In the genomic region with DNA sequence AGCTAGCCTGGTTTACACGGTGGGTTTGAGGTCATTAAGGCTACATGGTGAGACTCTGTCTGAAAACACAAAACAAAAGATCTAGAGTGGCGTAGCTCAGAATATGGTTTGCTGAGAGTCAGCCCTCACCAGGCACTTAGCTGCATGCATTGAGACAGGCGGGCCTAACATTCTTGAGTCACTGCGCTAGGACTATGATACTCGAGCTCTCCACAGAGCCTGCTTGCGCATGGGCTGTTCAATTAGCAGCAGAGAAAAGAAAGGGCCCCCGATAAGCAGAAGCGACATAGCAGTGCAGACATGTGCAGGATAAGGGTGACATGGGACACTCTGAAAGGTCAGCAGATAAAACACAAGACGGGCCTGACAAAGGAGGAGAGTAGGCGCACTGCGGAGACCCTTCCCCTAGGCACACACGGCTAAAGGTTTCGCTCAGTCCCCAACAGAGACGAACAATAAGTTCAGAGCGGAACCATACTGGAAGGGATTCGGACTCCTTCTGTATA, we compare ENCODE assay signal across 8 mouse cellular contexts.
A peak's percentile ranks its signal among the peaks of the same experiment; 100 is the strongest.
DNase-seq lines count a peak whose midpoint lies in the region; ATAC-seq and TF ChIP-seq lines count a peak whose summit lies in the region.
"Had no signal": no experiment of that assay in that cellular context is flagged by ENCODE, and none has a peak within 500 bp of the region (broad histone marks: within the 10 kb centered on the region; RNA-seq: fewer than 3 reads in every experiment).

No protein-coding gene starts in this region.

- H3K4me1 ChIP-seq in stomach, embryonic 14.5 days (ENCODE audit: control insufficient read depth, insufficient read depth, low read length): no peaks in the 10 kb centered on the region
- no peaks in the 10 kb centered on the region for H3K4me1 ChIP-seq in stomach, postnatal 0 days (replicated peaks; ENCODE audit: control insufficient read depth, insufficient read depth)
- 0 out of 2 replicates have a peak, but pooled peaks cover 8% of the 10 kb centered on the region for H3K4me1 ChIP-seq in forebrain, embryonic 14.5 days (ENCODE audit: control insufficient read depth, insufficient read depth, low read length)
- H3K4me1 ChIP-seq in limb, embryonic 12.5 days (replicated peaks): 0 out of 2 replicates have a peak, but pooled peaks cover 10% of the 10 kb centered on the region

- TF ChIP-seq EP300 in stomach, postnatal 0 days (optimal IDR thresholded peaks at IDR 0.05): no peak

- WGBS in stomach, embryonic 14.5 days: 51% methylated on average over 16 of the region's 16 CpGs
- 44% methylated on average over 16 of the region's 16 CpGs for WGBS in stomach, postnatal 0 days
- 5% methylated on average over 16 of the region's 16 CpGs for WGBS in forebrain, embryonic 14.5 days
- 61% methylated on average over 16 of the region's 16 CpGs for WGBS in limb, embryonic 12.5 days

- no peaks in the 10 kb centered on the region for H3K27me3 ChIP-seq in stomach, embryonic 14.5 days (ENCODE audit: control insufficient read depth, insufficient read depth, low read length)
- no peaks in the 10 kb centered on the region for H3K27me3 ChIP-seq in stomach, postnatal 0 days (ENCODE audit: control insufficient read depth, insufficient read depth, low read length)
- no peaks in the 10 kb centered on the region for H3K27me3 ChIP-seq in forebrain, embryonic 14.5 days (replicated peaks; ENCODE audit: control insufficient read depth, insufficient read depth, low read length)
- no peaks in the 10 kb centered on the region for H3K27me3 ChIP-seq in limb, embryonic 12.5 days

- H3K9me3 ChIP-seq in stomach, embryonic 14.5 days (ENCODE audit: control insufficient read depth, low read depth, low read length): no peaks in the 10 kb centered on the region; the same call in 1 of the 2 replicates
- H3K9me3 ChIP-seq in stomach, postnatal 0 days (ENCODE audit: control insufficient read depth, low read length): 0 out of 2 replicates have a peak, but pooled peaks cover 2% of the 10 kb centered on the region
- H3K9me3 ChIP-seq in forebrain, embryonic 14.5 days (replicated peaks; ENCODE audit: control insufficient read depth, low read length): no peaks in the 10 kb centered on the region
- H3K9me3 ChIP-seq in limb, embryonic 12.5 days: peaks cover 10% of the 10 kb centered on the region

- H3K9ac ChIP-seq in stomach, embryonic 14.5 days (replicated peaks; ENCODE audit: low read depth, low read length): no peak overlapping the region
- H3K9ac ChIP-seq in stomach, postnatal 0 days (ENCODE audit: low read length): no peak overlapping the region
- H3K9ac ChIP-seq in forebrain, embryonic 14.5 days (ENCODE audit: low read length): peak overlapping the region; percentile 44
- no peak overlapping the region for H3K9ac ChIP-seq in limb, embryonic 12.5 days (replicated peaks)

- H3K4me2 ChIP-seq in stomach, embryonic 14.5 days (replicated peaks; ENCODE audit: low read depth, low read length): no peak overlapping the region
- H3K4me2 ChIP-seq in stomach, postnatal 0 days (replicated peaks; ENCODE audit: low read depth): no peak overlapping the region
- peak overlapping the region; percentile 46 for H3K4me2 ChIP-seq in forebrain, embryonic 14.5 days (ENCODE audit: low read length)
- H3K4me2 ChIP-seq in limb, embryonic 12.5 days: 0 out of 2 replicates have a peak overlapping the region, but pooled peaks have one; percentile 0

- peak; percentile 69; the same call in 1 of the 2 replicates for ATAC-seq in stomach, embryonic 14.5 days (ENCODE audit: insufficient number of reproducible peaks, insufficient read depth, low FRiP score, low read depth)
- ATAC-seq in stomach, postnatal 0 days (ENCODE audit: low FRiP score, low TSS enrichment): no peak
- peak; percentile 75 for ATAC-seq in forebrain, embryonic 14.5 days
- peak; percentile 26; the same call in 1 of the 2 replicates for ATAC-seq in limb, embryonic 12.5 days (ENCODE audit: insufficient number of reproducible peaks, insufficient read depth, low FRiP score, low TSS enrichment, low read depth)
- ATAC-seq: activated CD4-positive, CD25-positive, alpha-beta regulatory T cell, adult 4 months had no signal

- no peak overlapping the region for H3K27ac ChIP-seq in stomach, embryonic 14.5 days (ENCODE audit: low read length)
- H3K27ac ChIP-seq in stomach, postnatal 0 days (replicated peaks): no peak overlapping the region
- peak overlapping the region; percentile 44; the same call in 1 of the 2 replicates for H3K27ac ChIP-seq in forebrain, embryonic 14.5 days (ENCODE audit: low read depth, low read length)
- no peak overlapping the region for H3K27ac ChIP-seq in limb, embryonic 12.5 days

- no peak for TF ChIP-seq CTCF in stomach, postnatal 0 days (IDR thresholded peaks at IDR 0.05; ENCODE audit: low read depth)

- DNase-seq in stomach, postnatal 0 days (ENCODE audit: low spot score): no peak
- peak; percentile 61 for DNase-seq in forebrain, embryonic 14.5 days (ENCODE audit: low spot score)
- DNase-seq in adrenal gland, postnatal 36 days: no peak
- DNase-seq in MN1 (ENCODE audit: low spot score): no peak
- no peak for DNase-seq in B cell, adult 2 months

- no peak overlapping the region for H3K4me3 ChIP-seq in stomach, embryonic 14.5 days (ENCODE audit: low read depth, low read length)
- H3K4me3 ChIP-seq in stomach, postnatal 0 days (ENCODE audit: low read depth, low read length): no peak overlapping the region
- H3K4me3 ChIP-seq in forebrain, embryonic 14.5 days (ENCODE audit: low read depth, low read length): peak overlapping the region; percentile 20
- no peak overlapping the region for H3K4me3 ChIP-seq in limb, embryonic 12.5 days (replicated peaks)

- no peaks in the 10 kb centered on the region for H3K36me3 ChIP-seq in stomach, embryonic 14.5 days (ENCODE audit: control insufficient read depth, insufficient read depth, low read length)
- no peaks in the 10 kb centered on the region for H3K36me3 ChIP-seq in stomach, postnatal 0 days (ENCODE audit: control insufficient read depth, insufficient read depth, low read length)
- no peaks in the 10 kb centered on the region for H3K36me3 ChIP-seq in forebrain, embryonic 14.5 days (ENCODE audit: control insufficient read depth, insufficient read depth, low read length)
- H3K36me3 ChIP-seq in limb, embryonic 12.5 days: no peaks in the 10 kb centered on the region

Comparison
In these comparisons a context has a peak if more than half of its experiments do, and no peak if none do; other contexts are left out.
1. H3K4me2 ChIP-seq: peak in forebrain, embryonic 14.5 days (single experiment) and limb, embryonic 12.5 days (single experiment); none in stomach, embryonic 14.5 days (single experiment) and stomach, postnatal 0 days (single experiment).